Mouse (Mus musculus) layer of hippocampus, adult 9-10 months (tissue): ENCODE data around the gene Pax4.

Experiments
- DNase-seq: peaks from one replicate; pipeline ENCODE4 v3.0.0; 2022; ENCODE audit warnings: low spot score

Pax4 gene

GRCm38 (mm10) chr6:28447937-28448336 is 1.2 kb downstream of the Pax4 start:
- no peak for DNase-seq

- DNase-seq: no peak
These were observed 17.7 kb downstream of the Pax4 start for GRCm38 (mm10) chr6:28431538-28431855.

GRCm38 (mm10) chr6:28430795-28431537 is 18.2 kb downstream of the Pax4 start:
- no peak for DNase-seq

GRCm38 (mm10) chr6:28429870-28430269 is 19.3 kb downstream of the Pax4 start:
- no peak for DNase-seq

- no peak for DNase-seq
These were observed 20.9 kb downstream of the Pax4 start, which contains the start of gene Gcc1 for GRCm38 (mm10) chr6:28428290-28428689. Gene Gcc1, minus strand, starts transcription at chr6:28428390.

- DNase-seq: no peak
These were observed 21.9 kb downstream of the Pax4 start, which contains the start of gene Fscn3 for GRCm38 (mm10) chr6:28427096-28427839. Gene Fscn3, plus strand, starts transcription at chr6:28427789.

GRCm38 (mm10) chr6:28425019-28425418 is 24.1 kb downstream of the Pax4 start:
- no peak for DNase-seq

GRCm38 (mm10) chr6:28423767-28424695 is 25.1 kb downstream of the Pax4 start:
- DNase-seq: no peak

- DNase-seq: peak; percentile 64
These were observed 25.8 kb downstream of the Pax4 start, which contains the start of gene Arf5 for GRCm38 (mm10) chr6:28423313-28423712. Gene Arf5, plus strand, starts transcription at chr6:28423560.

- DNase-seq: no peak
These were observed 26.4 kb downstream of the Pax4 start for GRCm38 (mm10) chr6:28422651-28423290.

- peak; percentile 79 for DNase-seq
These were observed 27.6 kb downstream of the Pax4 start for GRCm38 (mm10) chr6:28421469-28422000.

- no peak for DNase-seq
These were observed 28.3 kb downstream of the Pax4 start for GRCm38 (mm10) chr6:28420865-28421264.

- no peak for DNase-seq
These were observed 28.8 kb downstream of the Pax4 start for GRCm38 (mm10) chr6:28420361-28420760.

GRCm38 (mm10) chr6:28419673-28420072 is 29.5 kb downstream of the Pax4 start:
- DNase-seq: no peak

- no peak for DNase-seq
These were observed 30.7 kb downstream of the Pax4 start for GRCm38 (mm10) chr6:28418449-28418848.

- DNase-seq: no peak
These were observed 32.2 kb downstream of the Pax4 start for GRCm38 (mm10) chr6:28416981-28417380.

- no peak for DNase-seq
These were observed 37.9 kb downstream of the Pax4 start for GRCm38 (mm10) chr6:28411236-28411635.

GRCm38 (mm10) chr6:28410053-28410452 is 39.1 kb downstream of the Pax4 start:
- no peak for DNase-seq

GRCm38 (mm10) chr6:28399791-28400190 is 49.4 kb downstream of the Pax4 start:
- no peak for DNase-seq

- DNase-seq: no peak
These were observed 50.4 kb downstream of the Pax4 start for GRCm38 (mm10) chr6:28398726-28399125.

GRCm38 (mm10) chr6:28397681-28398203 is 51.4 kb downstream of the Pax4 start, which contains the start of gene Zfp800:
Gene Zfp800, minus strand, starts transcription at chr6:28398005.
- no peak for DNase-seq
